Mouse (Mus musculus): ENCODE results near the gene Stk38l.

The Stk38l gene

DNA sequence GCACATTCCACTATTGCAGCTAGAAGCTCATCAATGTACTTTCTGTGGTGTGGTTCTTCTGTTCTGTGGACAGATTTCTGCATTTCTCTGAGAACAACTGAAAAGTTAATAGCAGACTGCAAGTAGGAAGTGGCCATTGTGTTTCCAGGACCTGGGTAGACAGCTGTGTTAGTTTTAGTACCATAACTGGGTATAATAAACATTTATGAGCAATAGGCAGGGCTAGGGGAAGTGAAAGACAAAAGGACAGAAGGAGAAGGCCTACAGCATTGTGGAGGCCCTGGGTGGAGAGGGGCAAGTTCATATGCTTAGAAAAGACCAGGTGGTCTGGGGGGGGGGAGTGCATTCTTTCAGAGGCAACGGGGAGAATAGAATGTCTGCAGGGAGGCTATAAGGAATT is 8.8 kb downstream of the Stk38l start:
- no peak for DNase-seq (ENCODE audit: low read depth, low spot score)

- no peak for DNase-seq (ENCODE audit: low read depth, low spot score)
Measured at GRCm38 (mm10) chr6:146738889-146739288, 14.1 kb downstream of the Stk38l start.

- DNase-seq (ENCODE audit: low read depth, low spot score), result no peak
Measured at GRCm38 (mm10) chr6:146740724-146741123, 15.9 kb downstream of the Stk38l start.

GRCm38 (mm10) chr6:146741986-146742635 is 17.3 kb downstream of the Stk38l start:
- DNase-seq (ENCODE audit: low read depth, low spot score), result no peak

- DNase-seq (ENCODE audit: low read depth, low spot score), result peak; percentile 24
Measured at GRCm38 (mm10) chr6:146744266-146744665, 19.5 kb downstream of the Stk38l start.

DNA sequence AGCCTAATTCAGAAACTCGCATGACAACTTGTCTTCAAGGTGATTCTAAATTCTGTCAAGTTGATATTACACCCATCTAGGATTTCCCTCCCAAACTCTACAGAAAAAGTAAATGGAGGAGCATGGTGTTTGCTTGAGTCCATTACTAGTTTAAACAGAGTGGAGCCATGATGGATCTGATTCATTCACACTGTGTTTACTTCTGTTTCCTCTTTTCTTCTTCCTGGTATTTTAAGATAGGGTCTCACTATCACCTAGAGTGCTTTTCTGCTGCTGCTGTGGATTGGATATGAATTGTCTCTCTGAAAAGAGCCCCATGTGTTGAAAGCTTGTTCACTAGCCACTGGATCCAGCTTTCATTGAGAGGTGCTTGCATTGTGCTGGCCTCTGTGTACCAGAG is 20.4 kb downstream of the Stk38l start:
- DNase-seq (ENCODE audit: low read depth, low spot score), result no peak

GRCm38 (mm10) chr6:146746577-146746976 is 21.8 kb downstream of the Stk38l start:
- DNase-seq (ENCODE audit: low read depth, low spot score), result no peak

DNA sequence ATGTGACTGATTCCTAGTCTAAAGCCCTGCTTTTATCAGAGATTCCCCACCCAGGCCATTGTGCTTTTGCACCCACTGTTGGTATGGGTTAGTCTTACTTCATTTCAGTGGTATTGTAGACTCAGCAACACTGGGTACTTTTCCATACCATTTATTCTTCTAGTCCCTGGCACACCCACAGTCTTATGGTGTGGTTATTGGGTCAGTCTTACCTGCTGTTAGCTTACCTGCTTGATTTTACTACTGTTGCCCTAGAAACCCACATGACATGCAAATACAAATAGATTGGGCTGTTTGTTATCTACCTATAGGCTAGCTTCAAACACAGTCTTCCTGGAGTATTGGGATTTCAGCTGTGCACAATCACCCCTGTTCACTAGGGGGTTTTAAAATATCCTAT is 22.3 kb downstream of the Stk38l start:
- no peak for DNase-seq (ENCODE audit: low read depth, low spot score)

DNA sequence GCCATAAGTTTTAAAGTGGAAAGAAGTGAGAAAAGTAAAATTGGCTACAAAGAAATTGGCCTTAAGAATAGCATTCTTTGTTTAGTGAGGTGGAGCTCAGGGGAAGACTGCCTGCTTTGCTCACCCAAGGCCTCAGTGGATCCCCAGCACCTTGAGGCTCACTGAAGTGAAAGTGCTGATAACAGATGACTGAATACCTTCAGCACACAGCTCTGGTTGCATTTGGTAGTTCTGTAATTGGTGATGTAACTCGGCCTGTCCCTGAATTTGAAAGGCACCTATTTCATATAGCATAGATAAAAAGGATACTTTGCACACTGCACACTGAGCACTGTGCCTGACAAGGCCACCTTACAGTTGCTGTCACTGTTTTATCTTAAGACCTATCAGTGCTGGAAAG is 23.5 kb downstream of the Stk38l start:
- DNase-seq (ENCODE audit: low read depth, low spot score), result no peak

- peak; percentile 22 for DNase-seq (ENCODE audit: low read depth, low spot score)
Measured at GRCm38 (mm10) chr6:146751671-146752070, 26.9 kb downstream of the Stk38l start.

DNA sequence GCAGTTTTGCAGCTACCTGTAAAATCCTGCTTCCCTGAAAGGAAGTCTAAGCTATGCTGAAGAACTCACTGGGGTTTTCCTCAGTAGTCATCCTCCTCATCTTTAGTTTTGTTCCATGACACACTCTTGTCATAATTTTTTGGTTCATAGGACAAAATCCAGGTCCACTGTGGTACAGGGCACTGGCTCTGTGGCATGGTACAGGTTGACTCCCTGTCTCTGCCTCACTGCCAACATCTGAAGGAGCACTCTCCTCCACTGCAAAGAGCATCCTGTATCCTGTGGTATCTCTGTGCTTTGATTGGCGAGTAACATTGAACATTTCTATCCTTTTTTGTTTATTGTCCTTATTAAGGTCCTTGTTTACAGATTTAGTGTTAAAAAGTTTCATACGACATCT is 27.4 kb downstream of the Stk38l start:
- DNase-seq (ENCODE audit: low read depth, low spot score), result no peak

DNA sequence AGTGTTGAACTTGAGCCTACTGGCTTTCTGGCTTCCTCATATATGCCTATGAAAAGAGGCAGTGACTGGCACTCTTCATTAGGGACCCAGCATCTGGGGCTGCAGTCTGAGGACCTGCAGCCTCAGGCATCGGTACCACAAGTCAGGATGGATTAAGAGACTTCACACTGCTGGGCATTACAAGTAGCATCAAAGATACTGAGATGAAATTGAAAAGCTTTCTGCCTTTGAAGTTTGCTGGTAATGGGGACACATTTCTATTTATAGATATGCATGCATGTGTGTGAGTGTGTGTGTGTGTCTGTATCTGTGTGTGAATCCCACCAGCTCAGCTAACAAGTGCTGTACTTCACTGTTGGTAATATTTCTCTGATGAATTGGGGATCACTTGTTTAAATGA is 27.8 kb downstream of the Stk38l start:
- no peak for DNase-seq (ENCODE audit: low read depth, low spot score)

DNA sequence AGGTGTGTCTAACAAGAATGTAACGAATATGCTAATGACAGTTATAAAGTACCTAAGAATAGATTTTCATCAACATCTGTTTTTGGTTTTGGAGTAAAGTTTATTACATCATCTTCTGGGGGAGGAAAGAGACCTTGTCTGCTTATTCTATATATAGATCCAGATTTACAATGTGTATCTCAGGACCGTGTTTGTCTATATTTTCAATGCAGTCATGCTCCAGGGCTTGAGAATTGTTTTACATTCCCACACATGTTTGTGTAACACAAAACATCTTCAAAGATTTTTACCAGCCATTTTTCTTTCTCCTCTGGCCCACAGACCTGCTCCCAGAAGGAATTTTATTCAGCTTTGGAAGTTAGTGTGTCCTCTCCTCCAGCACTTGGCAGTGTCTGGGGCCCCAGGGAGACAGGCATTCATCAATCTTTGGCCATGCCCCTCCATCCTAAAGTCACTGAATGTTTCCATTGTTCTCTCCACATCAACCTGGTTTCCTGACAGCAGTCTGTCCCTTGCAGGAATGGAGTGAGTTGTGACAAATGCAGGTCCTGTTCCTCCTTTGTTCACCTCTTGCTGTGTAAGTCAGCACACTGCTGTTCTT is 28.9 kb downstream of the Stk38l start:
- no peak for DNase-seq (ENCODE audit: low read depth, low spot score)

- DNase-seq (ENCODE audit: low read depth, low spot score), result no peak
Measured at GRCm38 (mm10) chr6:146755136-146755535, 30.3 kb downstream of the Stk38l start.

- no peak for DNase-seq (ENCODE audit: low read depth, low spot score)
Measured at GRCm38 (mm10) chr6:146755679-146756078, 30.9 kb downstream of the Stk38l start.

- no peak for DNase-seq (ENCODE audit: low read depth, low spot score)
Measured at GRCm38 (mm10) chr6:146759027-146759426, 34.2 kb downstream of the Stk38l start.

DNA sequence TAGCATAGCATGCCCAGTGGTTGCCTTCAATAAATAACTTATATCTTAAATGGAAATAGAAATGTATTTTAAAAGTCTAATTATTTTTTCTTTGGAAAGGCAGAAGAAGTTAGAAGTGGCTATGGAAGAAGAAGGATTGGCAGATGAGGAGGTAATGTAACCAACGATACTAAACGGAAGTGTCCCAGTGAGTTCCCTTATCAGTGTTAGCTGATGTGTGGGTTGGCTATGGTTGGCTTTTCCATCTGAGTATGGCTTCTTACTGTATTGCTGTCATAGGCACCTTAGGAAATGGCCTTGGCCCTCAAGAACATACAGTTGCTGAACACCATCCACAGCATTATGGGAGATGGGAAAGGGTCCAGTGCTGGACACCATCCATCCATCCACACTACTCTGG is 35.2 kb downstream of the Stk38l start:
- no peak for DNase-seq (ENCODE audit: low read depth, low spot score)

GRCm38 (mm10) chr6:146760736-146761135 is 35.9 kb downstream of the Stk38l start:
- DNase-seq (ENCODE audit: low read depth, low spot score), result no peak

DNA sequence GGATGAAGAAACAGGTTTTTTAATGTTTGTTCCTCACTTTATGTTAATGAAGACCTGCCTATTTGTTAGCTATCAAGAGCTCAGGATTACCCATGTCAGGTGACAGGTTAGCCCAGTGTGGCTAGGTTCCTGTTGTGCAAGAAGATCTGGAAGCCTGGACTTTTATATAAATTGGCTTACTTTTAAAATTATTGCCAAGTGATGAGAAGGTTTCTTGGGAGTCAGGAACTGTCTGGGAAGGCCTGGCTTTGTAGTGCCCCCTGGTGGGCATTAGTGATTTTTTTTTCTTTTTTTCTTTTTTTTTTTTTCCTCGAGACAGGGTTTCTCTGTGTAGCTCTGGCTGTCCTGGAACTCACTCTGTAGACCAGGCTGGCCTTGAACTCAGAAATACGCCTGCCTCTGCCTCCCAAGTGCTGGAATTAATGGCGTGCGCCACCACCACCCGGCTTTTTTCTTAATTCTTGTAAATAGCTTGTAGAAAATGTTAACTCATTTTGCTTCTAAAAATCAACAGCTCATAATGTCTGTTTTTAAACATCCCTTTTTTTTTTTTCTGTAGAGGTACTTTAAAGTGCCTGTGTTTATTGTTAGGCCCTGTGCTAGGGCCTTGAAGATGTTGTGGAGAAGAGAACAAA is 37.6 kb downstream of the Stk38l start:
- peak; percentile 27 for DNase-seq (ENCODE audit: low read depth, low spot score)

GRCm38 (mm10) chr6:146764593-146764992 is 39.8 kb downstream of the Stk38l start:
- DNase-seq (ENCODE audit: low read depth, low spot score), result no peak

GRCm38 (mm10) chr6:146765270-146765669 is 40.5 kb downstream of the Stk38l start:
- DNase-seq (ENCODE audit: low read depth, low spot score), result no peak

GRCm38 (mm10) chr6:146768813-146769404 is 44.1 kb downstream of the Stk38l start:
- DNase-seq (ENCODE audit: low read depth, low spot score), result no peak
